Mouse (Mus musculus) T-helper 1 cell (primary cell): ENCODE data around the gene Gli3.

Experiments
- in situ Hi-C: fragments of 300-600 bp; cut with MboI, MseI; formaldehyde crosslinking; loops from one replicate; pipeline ENCODE4 v1.15.1; 2025; ENCODE audit warnings: high pct_unique_total_duplicates

The Gli3 gene

DNA sequence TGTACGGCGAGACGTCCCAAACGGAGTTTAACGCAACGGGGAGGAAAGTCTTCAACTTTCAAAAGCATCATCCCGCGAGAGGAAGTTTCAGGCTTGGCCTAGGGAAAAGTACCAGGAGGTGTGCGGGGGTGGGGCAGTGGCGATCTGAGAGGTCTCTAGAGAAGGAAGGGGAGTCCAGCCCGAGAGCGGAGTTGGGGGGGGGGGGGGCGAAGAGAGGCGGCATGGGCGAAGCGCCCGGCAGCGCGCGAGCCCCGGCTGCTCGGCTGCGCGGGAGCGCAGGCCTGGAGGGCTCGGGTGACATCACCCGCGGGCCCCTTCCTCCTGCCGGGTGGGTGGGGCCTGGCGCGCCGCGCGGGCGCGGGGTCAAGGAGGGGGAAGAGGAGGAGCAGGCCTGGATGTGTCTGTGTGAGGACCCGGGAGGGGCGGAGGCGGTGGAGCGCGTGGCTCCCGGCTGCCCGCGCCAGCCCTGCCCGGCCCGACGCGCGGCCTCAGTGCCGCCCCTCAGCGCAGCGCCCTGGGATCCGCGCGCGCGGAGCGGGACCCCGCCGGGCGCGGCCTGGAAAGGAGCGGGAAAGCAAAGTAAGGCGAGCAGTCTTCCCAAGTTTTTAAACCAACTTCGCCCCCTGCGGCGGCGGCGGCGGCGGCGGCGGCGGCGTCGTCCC, at the start of gene Gli3:
Gene Gli3, plus strand, starts transcription at position 406 of the 662 bp plus-strand sequence.
- in situ Hi-C loops = no loop called here

DNA sequence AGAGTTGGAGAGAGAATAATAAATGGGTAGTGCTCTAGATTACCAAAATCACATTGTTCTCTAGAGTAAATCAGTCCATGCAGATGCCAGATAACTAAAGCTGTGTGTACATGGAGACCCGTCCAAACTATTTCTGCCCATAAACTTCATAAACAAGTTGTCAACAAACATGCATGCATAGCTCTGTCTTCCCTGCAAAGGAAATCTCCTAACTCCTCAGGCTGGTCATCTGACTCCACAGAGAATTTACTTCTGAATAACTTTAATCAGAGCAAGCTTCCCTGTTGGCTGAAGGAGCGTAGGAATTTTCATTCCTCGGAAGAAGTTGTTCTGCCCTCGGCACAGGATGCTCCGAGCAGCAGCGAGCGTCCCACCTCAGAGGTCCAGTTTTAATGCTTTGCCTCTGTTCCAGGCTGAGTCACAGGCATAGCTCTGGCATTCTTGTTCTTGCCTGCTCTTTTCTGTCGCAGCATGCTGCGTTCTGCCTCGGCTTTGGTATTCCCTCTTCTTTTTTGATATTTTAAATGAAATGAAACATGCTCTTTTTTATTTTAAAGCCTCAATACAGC, 41.8 kb upstream of the Gli3 start:
- in situ Hi-C loops = no loop called here

- in situ Hi-C loops = no loop called here
Measured at GRCm38 (mm10) chr13:15442002-15442401, 21.0 kb upstream of the Gli3 start.

DNA sequence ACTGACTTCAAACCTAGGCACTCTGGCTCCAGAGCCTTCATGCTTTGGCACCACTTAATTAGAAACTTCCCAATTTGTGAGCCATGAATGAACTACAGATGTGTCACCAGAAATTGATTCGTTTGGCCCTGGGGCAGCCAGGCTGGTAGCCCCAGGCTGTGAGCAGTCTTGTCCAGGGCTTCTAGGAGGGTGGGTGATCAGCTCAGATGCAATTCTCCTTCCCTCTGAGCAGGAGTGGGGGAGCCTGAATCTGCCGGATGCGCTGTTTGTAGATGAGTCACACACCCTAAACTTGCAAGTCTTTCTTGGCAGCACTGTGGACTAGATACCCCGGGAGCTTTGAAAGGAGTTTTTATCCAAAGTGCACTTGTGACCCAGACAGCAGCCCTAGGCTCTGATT, 18.7 kb upstream of the Gli3 start:
- in situ Hi-C loops = no loop called here

- in situ Hi-C loops = no loop called here
Measured at GRCm38 (mm10) chr13:15445591-15445990, 17.4 kb upstream of the Gli3 start.

- in situ Hi-C loops = no loop called here
Measured at GRCm38 (mm10) chr13:15446004-15446403, 17.0 kb upstream of the Gli3 start.

GRCm38 (mm10) chr13:15446782-15447564, 16.1 kb upstream of the Gli3 start:
- in situ Hi-C loops = no loop called here

- in situ Hi-C loops = no loop called here
Measured at GRCm38 (mm10) chr13:15450941-15451340, 12.1 kb upstream of the Gli3 start.

DNA sequence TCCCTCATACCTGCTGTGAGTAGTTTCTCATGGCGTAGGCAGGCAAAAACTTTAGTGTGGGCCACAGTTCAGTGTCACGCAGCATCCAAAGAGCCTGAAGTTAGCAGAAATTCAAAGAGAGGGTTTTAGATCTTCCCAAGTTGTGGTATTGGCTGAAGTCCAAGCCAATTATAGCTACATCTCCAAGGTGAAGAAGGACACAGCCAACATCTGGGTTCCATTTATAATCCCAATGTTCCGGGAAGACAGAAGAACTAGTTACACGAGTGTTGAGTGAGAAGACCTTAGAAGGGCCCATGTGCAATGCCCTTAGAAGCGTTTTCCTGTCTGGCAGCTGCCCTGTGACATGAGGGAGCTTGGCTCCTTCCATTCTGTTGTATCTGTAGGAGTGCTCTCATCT, 5.2 kb upstream of the Gli3 start:
- in situ Hi-C loops = no loop called here

GRCm38 (mm10) chr13:15461926-15462325, 1.1 kb upstream of the Gli3 start:
- in situ Hi-C loops = no loop called here

- in situ Hi-C loops = no loop called here
Measured at GRCm38 (mm10) chr13:15463492-15464080, 551 bp downstream of the Gli3 start.

GRCm38 (mm10) chr13:15464081-15464526, 1.1 kb downstream of the Gli3 start:
- in situ Hi-C loops = no loop called here

GRCm38 (mm10) chr13:15464741-15465250, 1.8 kb downstream of the Gli3 start:
- in situ Hi-C loops = no loop called here

GRCm38 (mm10) chr13:15466496-15466895, 3.5 kb downstream of the Gli3 start:
- in situ Hi-C loops = no loop called here

DNA sequence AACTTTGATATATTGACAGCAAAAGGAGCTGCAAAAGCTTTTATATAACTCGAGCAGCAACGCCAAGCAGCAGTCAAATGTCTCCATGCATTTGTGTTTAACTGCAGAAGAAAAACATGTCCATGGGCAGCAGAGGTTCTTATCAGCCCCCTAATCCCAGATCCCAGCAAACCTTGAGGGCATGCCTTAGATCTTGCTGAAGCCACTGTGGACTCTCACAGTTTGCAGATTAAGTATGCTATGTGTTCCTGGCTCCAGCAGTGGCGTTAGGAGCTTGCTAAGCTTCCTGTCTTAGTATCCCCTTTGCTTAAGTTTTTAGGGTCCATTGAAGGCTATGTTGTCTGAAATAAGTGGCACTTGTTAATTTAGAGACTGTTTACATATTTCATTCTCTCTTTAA, 4.4 kb downstream of the Gli3 start:
- in situ Hi-C loops = no loop called here

- in situ Hi-C loops = no loop called here
Measured at GRCm38 (mm10) chr13:15468421-15468820, 5.4 kb downstream of the Gli3 start.

DNA sequence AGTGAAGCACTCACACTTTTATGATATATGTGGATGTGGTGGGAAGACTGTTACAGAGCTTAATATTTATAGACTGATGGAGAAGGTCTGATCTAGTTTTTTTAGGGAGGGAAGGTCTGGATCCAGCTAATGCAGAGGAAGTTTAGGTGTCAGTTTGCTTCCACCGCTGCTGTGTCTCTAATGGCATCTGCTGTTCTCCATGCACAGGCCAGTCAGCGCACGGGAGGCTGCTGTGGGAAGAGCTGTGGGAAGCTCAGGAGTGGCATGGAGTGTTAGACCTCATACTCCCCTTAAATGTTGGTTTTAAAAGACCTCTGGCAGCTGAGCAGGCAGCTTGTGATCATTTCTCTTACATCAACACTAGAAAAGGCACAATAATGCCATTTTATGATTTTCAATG, 7.0 kb downstream of the Gli3 start:
- in situ Hi-C loops = loop anchor here (10.0 kb wide), 1 partner anchor 275 kb away; no protein-coding TSS in a partner anchor

GRCm38 (mm10) chr13:15472712-15473111, 9.7 kb downstream of the Gli3 start:
- in situ Hi-C loops = loop anchor here (10.0 kb wide), 1 partner anchor 272 kb away; no protein-coding TSS in a partner anchor

DNA sequence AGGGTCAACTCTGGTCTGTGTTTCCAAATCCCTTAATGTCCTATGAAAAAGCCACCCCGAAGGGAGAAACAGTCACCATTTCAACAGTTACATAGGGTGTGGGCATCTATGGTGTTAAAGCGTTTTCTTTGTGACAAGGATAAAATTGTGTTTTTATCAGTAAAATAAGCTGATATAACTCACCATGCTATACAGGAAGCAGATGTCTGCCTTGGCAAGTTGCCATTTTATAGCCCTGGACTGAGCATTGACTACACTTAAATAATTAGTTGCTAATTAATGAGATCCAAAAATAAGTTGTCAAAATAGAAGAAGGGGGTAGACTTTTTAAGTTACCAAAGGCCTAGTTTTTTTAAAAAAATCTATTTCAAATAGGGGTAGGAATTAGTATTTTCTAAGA, 11.4 kb downstream of the Gli3 start:
- in situ Hi-C loops = loop anchor here (10.0 kb wide), 1 partner anchor 270 kb away; no protein-coding TSS in a partner anchor

DNA sequence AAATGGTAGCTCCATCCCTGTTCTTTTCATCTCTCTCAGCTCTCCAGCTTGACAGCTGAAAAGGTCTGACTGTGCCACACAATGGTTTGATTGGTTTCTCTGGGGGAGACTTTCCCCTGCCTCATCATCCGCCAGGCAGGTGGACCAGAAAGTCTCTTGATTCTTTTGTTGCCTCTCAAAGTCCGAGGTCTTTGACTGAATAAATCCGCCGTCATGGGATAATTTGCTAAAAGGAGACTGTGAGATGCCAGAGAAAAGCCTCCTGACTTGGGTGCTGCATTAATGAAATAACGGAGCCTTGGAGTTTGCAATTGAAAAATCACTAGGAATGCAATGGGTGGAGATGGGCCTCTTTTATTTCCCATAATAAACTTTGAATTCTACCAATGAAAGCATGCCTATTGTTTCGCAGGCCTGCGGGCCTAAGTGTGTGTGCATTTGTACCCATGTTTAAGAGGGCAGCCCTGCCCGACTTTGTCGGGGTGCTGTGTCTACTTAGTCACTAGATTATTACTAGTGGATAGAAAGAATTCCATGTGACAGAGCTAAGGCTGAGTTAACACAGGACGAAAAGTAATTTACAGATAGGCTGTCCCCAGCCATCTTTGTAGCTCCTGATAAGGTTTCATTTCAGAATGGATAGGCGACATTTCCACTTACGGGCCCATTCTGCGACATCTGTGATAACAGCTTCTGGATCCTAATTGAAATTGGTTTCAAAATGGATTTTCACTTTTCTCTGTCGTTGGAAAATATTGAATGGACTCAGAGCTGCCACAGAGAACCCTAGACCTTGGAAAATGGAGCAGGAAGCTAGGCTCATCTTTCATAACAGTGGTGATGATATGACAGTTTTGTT, 23.2 kb downstream of the Gli3 start:
- in situ Hi-C loops = no loop called here

- in situ Hi-C loops = no loop called here
Measured at GRCm38 (mm10) chr13:15487334-15487733, 24.3 kb downstream of the Gli3 start.
